Mouse (Mus musculus) macrophage (primary cell): ENCODE measurements around the gene Camkmt. TPM values are rescaled to one million over a fixed set of nuclear protein-coding genes. Genes with fewer than 3 reads are reported as not detected.

Source experiments
- H3K27ac ChIP-seq: fragments of 350-480 bp; formaldehyde crosslinking; 2 replicates; pipeline ENCODE4 v1.9.0; 2021
- H3K36me3 ChIP-seq: fragments of 350-480 bp; formaldehyde crosslinking; 2 replicates; pipeline ENCODE4 v1.9.0; 2021; ENCODE audit errors: inconsistent target
- H3K4me3 ChIP-seq: fragments of 350-480 bp; formaldehyde crosslinking; 2 replicates; pipeline ENCODE4 v1.9.0; 2021; ENCODE audit errors: inconsistent target
- H3K79me2 ChIP-seq: fragments of 350-480 bp; formaldehyde crosslinking; 2 replicates; pipeline ENCODE4 v1.9.0; 2021; ENCODE audit errors: inconsistent target
- WGBS: methylation state at CpG from one replicate; pipeline ENCODE4 v1.1.7; 2026; ENCODE audit warnings: inconsistent platforms; ENCODE audit not compliant: missing documents; 5-methylcytosine and 5-hydroxymethylcytosine counted together
- polyA plus RNA-seq: library from polyadenylated mRNA; stranded (reverse); fragments of 250-400 nt; gene quantifications from 3 replicates; pipeline ENCODE4 v1.2.4, GENCODE M21; 2018; ENCODE audit warnings: inconsistent platforms

Gene Camkmt
- polyA plus RNA-seq, 1 experiment from 2014 or later, result 4.7 TPM

DNA sequence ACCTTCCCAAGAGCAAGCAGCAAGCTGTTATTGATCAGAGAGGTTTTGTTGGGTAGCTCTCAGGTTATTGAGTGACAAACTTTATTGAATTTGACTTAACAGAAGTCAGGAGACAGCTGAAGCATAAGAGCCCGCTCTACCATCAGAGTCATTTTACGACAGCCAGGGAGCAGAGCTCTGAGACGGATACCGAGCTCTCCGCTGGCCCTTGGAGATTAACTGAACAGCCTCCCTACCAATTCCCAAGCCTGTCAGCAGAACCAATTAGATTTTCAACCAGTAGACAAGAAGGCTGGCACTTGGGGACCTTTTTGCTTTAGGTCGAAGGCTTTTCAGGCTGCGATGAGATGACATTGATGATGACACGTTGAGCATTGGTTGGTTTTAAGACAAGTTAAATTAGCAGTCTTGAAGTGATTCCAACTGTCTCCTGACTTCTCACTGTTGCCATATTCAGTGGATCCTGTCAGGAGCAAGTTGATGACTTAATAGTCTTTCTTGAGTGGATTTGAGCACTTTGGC, 229.5 kb downstream of the Camkmt start:
- 92% methylated on average over 8 of the region's 8 CpGs for WGBS
- no peak overlapping the region for H3K27ac ChIP-seq
- H3K36me3 ChIP-seq, result no peaks in the 10 kb centered on the region
- no peak overlapping the region for H3K4me3 ChIP-seq
- no peaks in the 10 kb centered on the region for H3K79me2 ChIP-seq

GRCm38 (mm10) chr17:85328901-85329300, 238.5 kb downstream of the Camkmt start:
- 96% methylated on average over 10 of the region's 10 CpGs for WGBS
- Histone ChIP-seq H3K79me2 (no peaks in the 10 kb centered on the region), H3K36me3 (no peaks in the 10 kb centered on the region), H3K4me3 (no peak overlapping the region), H3K27ac (no peak overlapping the region)

GRCm38 (mm10) chr17:85335464-85335863, 245.1 kb downstream of the Camkmt start:
- no peaks in the 10 kb centered on the region for H3K36me3 ChIP-seq
- no peak overlapping the region for H3K4me3 ChIP-seq
- H3K79me2 ChIP-seq, result no peaks in the 10 kb centered on the region
- 96% methylated on average over 10 of the region's 10 CpGs for WGBS
- no peak overlapping the region for H3K27ac ChIP-seq

GRCm38 (mm10) chr17:85337666-85338065, 247.3 kb downstream of the Camkmt start:
- Histone ChIP-seq H3K4me3 (no peak overlapping the region), H3K79me2 (no peaks in the 10 kb centered on the region)
- 93% methylated on average over 7 of the region's 7 CpGs for WGBS

DNA sequence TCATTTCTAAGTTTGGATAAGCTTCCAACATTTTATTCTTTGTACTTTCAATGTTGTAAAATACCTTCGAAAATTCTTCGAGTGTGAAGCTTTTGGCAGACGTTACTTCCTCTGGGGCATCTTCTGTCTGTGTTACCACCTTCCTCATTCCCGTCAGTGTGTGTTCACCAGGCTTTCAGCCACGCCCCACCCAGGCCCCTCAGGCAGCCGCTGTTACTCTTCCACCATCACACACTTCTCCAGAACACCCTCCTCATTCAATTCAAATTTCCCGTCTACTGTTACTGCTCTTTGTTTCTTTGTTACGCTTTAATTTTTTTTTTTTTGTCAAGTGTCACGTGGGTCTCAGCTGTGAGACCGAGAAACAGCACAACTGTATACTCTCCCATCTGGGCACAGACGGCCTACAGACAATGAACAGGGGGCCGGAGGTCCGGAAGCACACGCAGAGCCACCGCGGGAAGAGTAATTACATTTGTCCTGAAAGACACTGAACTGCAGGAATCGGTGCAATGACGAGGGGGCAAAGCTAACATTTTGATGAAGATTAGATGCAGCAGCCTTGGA, 250.9 kb downstream of the Camkmt start:
- H3K27ac ChIP-seq, result no peak overlapping the region
- 84% methylated on average over 18 of the region's 18 CpGs for WGBS
- H3K79me2 ChIP-seq, result no peaks in the 10 kb centered on the region
- H3K4me3 ChIP-seq, result no peak overlapping the region
- H3K36me3 ChIP-seq, result no peaks in the 10 kb centered on the region

More at GRCm38 (mm10) chr17:85337666-85338065, 247.3 kb downstream of the Camkmt start:
- Histone ChIP-seq H3K36me3 (no peaks in the 10 kb centered on the region), H3K27ac (no peak overlapping the region)

GRCm38 (mm10) chr17:85342471-85342870, 252.1 kb downstream of the Camkmt start:
- WGBS, result 94% methylated on average over 5 of the region's 5 CpGs
- Histone ChIP-seq H3K27ac (no peak overlapping the region), H3K4me3 (no peak overlapping the region), H3K36me3 (no peaks in the 10 kb centered on the region), H3K79me2 (no peaks in the 10 kb centered on the region)

- H3K27ac ChIP-seq, result no peak overlapping the region
- 95% methylated on average over 13 of the region's 13 CpGs for WGBS
- no peak overlapping the region for H3K4me3 ChIP-seq
These were observed 253.1 kb downstream of the Camkmt start for GRCm38 (mm10) chr17:85343435-85343834.

GRCm38 (mm10) chr17:85346701-85347100, 256.3 kb downstream of the Camkmt start:
- 96% methylated on average over 6 of the region's 6 CpGs for WGBS
- Histone ChIP-seq H3K4me3 (no peak overlapping the region), H3K27ac (no peak overlapping the region), H3K79me2 (no peaks in the 10 kb centered on the region), H3K36me3 (no peaks in the 10 kb centered on the region)

More at GRCm38 (mm10) chr17:85343435-85343834, 253.1 kb downstream of the Camkmt start:
- no peaks in the 10 kb centered on the region for H3K36me3 ChIP-seq
- H3K79me2 ChIP-seq, result no peaks in the 10 kb centered on the region

DNA sequence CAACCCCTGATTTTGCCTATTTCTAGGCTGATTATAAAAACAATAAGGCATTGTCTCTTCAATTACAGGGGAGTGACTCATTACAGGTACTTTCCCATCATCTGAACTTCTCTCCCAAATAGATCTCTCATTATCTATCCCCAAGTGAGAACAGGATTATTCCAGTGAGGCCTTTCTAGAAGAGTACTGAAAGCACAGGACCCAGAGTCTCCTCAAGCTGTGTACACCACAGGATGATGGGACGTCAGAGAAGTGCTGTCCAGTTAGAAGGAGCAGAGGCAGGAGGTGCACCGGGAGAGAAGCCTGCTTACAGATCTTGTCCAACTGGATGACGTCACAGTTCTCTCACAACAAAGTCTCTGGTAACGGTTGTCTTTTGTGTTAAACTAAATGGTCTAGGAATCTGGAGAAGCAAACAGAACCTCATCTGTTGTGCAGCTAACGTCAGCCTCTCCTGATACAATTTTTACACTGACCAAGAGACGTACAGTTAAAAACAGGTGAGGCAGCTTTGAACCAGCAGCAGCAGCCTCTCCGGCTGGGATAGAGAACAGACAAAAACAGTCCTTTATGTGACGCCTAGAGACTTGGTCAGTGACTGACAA, 259.1 kb downstream of the Camkmt start:
- H3K4me3 ChIP-seq, result no peak overlapping the region
- 89% methylated on average over 8 of the region's 8 CpGs for WGBS
- H3K36me3 ChIP-seq, result no peaks in the 10 kb centered on the region
- no peaks in the 10 kb centered on the region for H3K79me2 ChIP-seq
- H3K27ac ChIP-seq, result no peak overlapping the region

- WGBS, result 95% methylated on average over 8 of the region's 8 CpGs
These were observed 260.9 kb downstream of the Camkmt start for GRCm38 (mm10) chr17:85351301-85351700.

DNA sequence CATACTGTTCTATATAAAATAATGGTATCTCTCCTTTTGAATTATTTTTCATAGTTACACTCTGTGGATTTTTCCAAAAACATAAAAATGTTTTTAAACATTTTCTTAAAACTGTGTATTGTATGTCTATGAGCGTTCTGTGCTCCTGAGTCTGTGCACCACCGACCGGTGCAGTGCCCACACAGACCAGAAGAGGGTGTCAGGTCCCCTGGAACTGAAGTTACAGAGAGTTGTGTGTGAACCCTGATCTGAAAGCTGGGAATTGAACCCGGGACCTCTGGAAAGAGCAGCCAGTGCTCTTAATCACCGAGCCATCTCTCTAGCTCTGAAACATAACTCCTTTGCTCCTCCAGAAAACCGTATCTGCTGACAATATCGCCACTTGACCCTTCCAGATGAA, 262.4 kb downstream of the Camkmt start:
- Histone ChIP-seq H3K79me2 (no peaks in the 10 kb centered on the region), H3K36me3 (no peaks in the 10 kb centered on the region), H3K4me3 (no peak overlapping the region), H3K27ac (no peak overlapping the region)
- WGBS, result 90% methylated on average over 7 of the region's 7 CpGs

More at GRCm38 (mm10) chr17:85351301-85351700, 260.9 kb downstream of the Camkmt start:
- Histone ChIP-seq H3K79me2 (no peaks in the 10 kb centered on the region), H3K36me3 (no peaks in the 10 kb centered on the region), H3K27ac (no peak overlapping the region), H3K4me3 (no peak overlapping the region)

GRCm38 (mm10) chr17:85353191-85353590, 262.8 kb downstream of the Camkmt start:
- 94% methylated on average over 6 of the region's 6 CpGs for WGBS
- Histone ChIP-seq H3K36me3 (no peaks in the 10 kb centered on the region), H3K27ac (no peak overlapping the region), H3K4me3 (no peak overlapping the region), H3K79me2 (no peaks in the 10 kb centered on the region)

DNA sequence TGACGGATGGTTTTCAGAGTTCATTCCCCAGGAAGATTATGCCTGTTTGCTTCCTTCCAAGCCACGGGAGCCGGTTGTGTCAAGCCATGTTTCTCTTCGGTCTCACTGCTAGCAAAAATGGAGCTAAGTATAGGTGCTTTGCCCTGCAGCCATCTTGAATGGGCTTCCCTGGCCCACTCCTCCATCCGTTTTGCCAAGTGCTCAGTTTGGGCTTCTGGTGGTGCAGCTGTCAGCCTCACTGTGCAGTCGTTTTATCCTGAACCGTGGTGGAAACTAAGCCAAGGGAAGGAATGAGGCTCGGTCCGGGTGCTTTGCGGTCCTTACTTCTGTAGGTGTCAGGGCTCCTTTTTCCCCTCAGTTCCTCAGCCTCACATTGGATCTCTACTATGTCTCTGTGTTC, 263.3 kb downstream of the Camkmt start:
- H3K27ac ChIP-seq, result no peak overlapping the region
- no peaks in the 10 kb centered on the region for H3K36me3 ChIP-seq
- no peak overlapping the region for H3K4me3 ChIP-seq
- no peaks in the 10 kb centered on the region for H3K79me2 ChIP-seq
- WGBS, result 95% methylated on average over 10 of the region's 10 CpGs

GRCm38 (mm10) chr17:85355356-85355755, 265.0 kb downstream of the Camkmt start:
- WGBS, result 95% methylated on average over 9 of the region's 9 CpGs
- Histone ChIP-seq H3K27ac (no peak overlapping the region), H3K79me2 (no peaks in the 10 kb centered on the region), H3K36me3 (no peaks in the 10 kb centered on the region), H3K4me3 (no peak overlapping the region)

- Histone ChIP-seq H3K4me3 (no peak overlapping the region), H3K27ac (no peak overlapping the region), H3K79me2 (no peaks in the 10 kb centered on the region), H3K36me3 (no peaks in the 10 kb centered on the region)
- 90% methylated on average over 4 of the region's 7 CpGs for WGBS
These were observed 270.7 kb downstream of the Camkmt start for GRCm38 (mm10) chr17:85361006-85361405.
